Mouse (Mus musculus): ENCODE data around the gene Miga2.

The Miga2 gene

DNA sequence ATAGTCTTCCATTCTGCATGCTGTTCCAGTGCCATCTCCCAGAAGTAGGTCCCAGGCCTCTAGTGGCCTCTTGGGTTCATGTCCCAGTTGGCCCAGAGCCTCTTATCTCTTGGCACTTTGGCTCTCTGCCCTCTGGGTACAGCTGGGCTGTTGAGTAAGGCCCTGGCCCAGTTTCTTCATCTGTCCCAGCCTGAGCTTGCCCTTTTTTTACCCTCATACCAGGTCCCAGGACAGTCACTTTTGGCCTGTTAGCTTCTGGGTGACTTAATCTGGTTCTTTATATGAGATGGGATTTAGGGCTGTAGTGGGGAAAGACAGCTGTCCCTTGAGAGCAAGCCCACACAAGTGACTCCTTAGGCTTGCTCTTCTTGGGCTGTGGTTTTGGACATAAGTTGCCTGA lies 65.1 kb downstream of the Miga2 start:
- DNase-seq = no peak
